Mouse (Mus musculus) MEL (cell line): ENCODE data around the gene Frmd6. TPM values are rescaled to one million over a fixed set of nuclear protein-coding genes. Genes with fewer than 3 reads are reported as not detected.

Experiments
- DNase-seq: peaks from one replicate; pipeline ENCODE4 v3.0.0; 2011; ENCODE audit warnings: low read depth, low spot score
- H3K27ac ChIP-seq: 2 replicates; pipeline ENCODE4 v1.5.1; 2012; ENCODE audit warnings: low read depth, mild to moderate bottlenecking, control low read depth, low read length, moderate library complexity; ENCODE audit not compliant: control insufficient read depth
- H3K27me3 ChIP-seq, 2 experiments: fragments of 150-350 bp in 1 of 2; sonication (generic) in 1 of 2; 2 replicates each; pipeline ENCODE4 v1.6.1; 2012; ENCODE audit warnings: low read length in 2 of 2, mild to moderate bottlenecking in 2 of 2, improper control_type of control experiment in 1 of 2, moderate library complexity in 1 of 2; ENCODE audit not compliant: insufficient read depth in 2 of 2, control insufficient read depth in 1 of 2
- H3K36me3 ChIP-seq, 2 experiments: 2 replicates each; pipeline ENCODE4 v1.6.1; 2012 to 2014; ENCODE audit warnings: low read length in 2 of 2, improper control_type of control experiment in 1 of 2, inconsistent platforms in 1 of 2, mild to moderate bottlenecking in 1 of 2; ENCODE audit not compliant: insufficient read depth in 2 of 2, control insufficient read depth in 1 of 2
- H3K4me1 ChIP-seq, 2 experiments: fragments of 150-350 bp in 1 of 2; sonication (generic) in 1 of 2; 2 replicates each; pipeline ENCODE4 v1.6.1; 2012; ENCODE audit warnings: low read length in 2 of 2, improper control_type of control experiment in 1 of 2, mild to moderate bottlenecking in 1 of 2; ENCODE audit not compliant: insufficient read depth in 2 of 2, control insufficient read depth in 1 of 2
- H3K4me3 ChIP-seq, 2 experiments: fragments of 150-350 bp in 1 of 2; sonication (generic) in 1 of 2; 2 replicates each; pipeline ENCODE4 v1.5.1; 2012; ENCODE audit warnings: low read depth in 2 of 2, low read length in 2 of 2, mild to moderate bottlenecking in 2 of 2, moderate library complexity in 2 of 2, control low read depth in 1 of 2, improper control_type of control experiment in 1 of 2; ENCODE audit not compliant: control insufficient read depth in 1 of 2, insufficient read depth in 1 of 2
- H3K79me2 ChIP-seq: 2 replicates; pipeline ENCODE4 v1.6.1; 2012; ENCODE audit warnings: mild to moderate bottlenecking, low read length, moderate library complexity; ENCODE audit not compliant: control insufficient read depth, poor library complexity, insufficient read depth
- H3K9ac ChIP-seq: 2 replicates; pipeline ENCODE4 v1.6.1; 2012; ENCODE audit warnings: low read depth, mild to moderate bottlenecking, control low read depth, low read length, moderate library complexity; ENCODE audit not compliant: control insufficient read depth, poor library complexity, severe bottlenecking
- H3K9me3 ChIP-seq: fragments of 150-350 bp; sonication (generic); replicated peaks from 2 replicates; pipeline ENCODE4 v1.6.1; 2012; ENCODE audit warnings: mild to moderate bottlenecking, low read length, improper control_type of control experiment, moderate library complexity; ENCODE audit not compliant: insufficient read depth
- BHLHE40 ChIP-seq: IDR thresholded peaks from 2 replicates; pipeline ENCODE4 v1.6.1; 2012; ENCODE audit warnings: low read depth, mild to moderate bottlenecking, inconsistent platforms, low read length, improper control_type of control experiment, borderline replicate concordance
- CTCF ChIP-seq, 3 experiments: IDR thresholded peaks in 2 of 3; conservative IDR thresholded peaks in 1 of 3; 2 replicates each; pipeline ENCODE4 v1.5.1; 2011 to 2012; ENCODE audit warnings: low read length in 3 of 3, low read depth in 2 of 3, mild to moderate bottlenecking in 2 of 3, improper control_type of control experiment in 1 of 3, inconsistent platforms in 1 of 3, mixed read lengths in 1 of 3, moderate library complexity in 1 of 3; ENCODE audit not compliant: control insufficient read depth in 1 of 3, insufficient read depth in 1 of 3, poor library complexity in 1 of 3, severe bottlenecking in 1 of 3
- ELF1 ChIP-seq: IDR thresholded peaks from 2 replicates; pipeline ENCODE4 v1.6.1; 2014; ENCODE audit warnings: low read depth, mild to moderate bottlenecking, inconsistent platforms, low read length, improper control_type of control experiment, moderate library complexity
- EP300 ChIP-seq, 2 experiments: IDR thresholded peaks; 2 replicates each; pipeline ENCODE4 v1.6.1; 2011; ENCODE audit warnings: improper control_type of control experiment in 2 of 2, low read length in 2 of 2, low read depth in 1 of 2, mild to moderate bottlenecking in 1 of 2
- GABPA ChIP-seq: IDR thresholded peaks from 2 replicates; pipeline ENCODE4 v1.6.1; 2012; ENCODE audit warnings: low read depth, mild to moderate bottlenecking, inconsistent platforms, low read length, improper control_type of control experiment, moderate library complexity
- HCFC1 ChIP-seq: IDR thresholded peaks from 2 replicates; pipeline ENCODE4 v1.6.1; 2012; ENCODE audit warnings: low read depth, mild to moderate bottlenecking, inconsistent platforms, low read length, improper control_type of control experiment, moderate library complexity
- JUND ChIP-seq: IDR thresholded peaks from 2 replicates; pipeline ENCODE4 v1.6.1; 2011; ENCODE audit warnings: low read depth, mild to moderate bottlenecking, improper control_type of control experiment, low read length
- MAFK ChIP-seq: IDR thresholded peaks from 2 replicates; pipeline ENCODE4 v1.6.1; 2011; ENCODE audit warnings: low read depth, mild to moderate bottlenecking, low read length, improper control_type of control experiment, borderline replicate concordance
- MAX ChIP-seq: IDR thresholded peaks from 2 replicates; pipeline ENCODE4 v1.6.1; 2011; ENCODE audit warnings: low read length, improper control_type of control experiment
- MAZ ChIP-seq: IDR thresholded peaks from 2 replicates; pipeline ENCODE4 v1.6.1; 2012; ENCODE audit warnings: low read depth, mild to moderate bottlenecking, inconsistent platforms, low read length, improper control_type of control experiment
- MXI1 ChIP-seq: IDR thresholded peaks from 2 replicates; pipeline ENCODE4 v1.6.1; 2011; ENCODE audit warnings: mild to moderate bottlenecking, low read depth, low read length, improper control_type of control experiment
- MYB ChIP-seq: IDR thresholded peaks from 2 replicates; pipeline ENCODE4 v1.6.1; 2011; ENCODE audit warnings: mild to moderate bottlenecking, low read depth, low read length, improper control_type of control experiment
- NELFE ChIP-seq: IDR thresholded peaks from 2 replicates; pipeline ENCODE4 v1.6.1; 2011; ENCODE audit warnings: low read depth, low read length, improper control_type of control experiment
- POLR2A ChIP-seq, 2 experiments: IDR thresholded peaks; 2 replicates each; pipeline ENCODE4 v1.6.1; 2011 to 2012; ENCODE audit warnings: low read length in 2 of 2, mild to moderate bottlenecking in 2 of 2, control low read depth in 1 of 2, improper control_type of control experiment in 1 of 2, low read depth in 1 of 2, moderate library complexity in 1 of 2; ENCODE audit not compliant: control insufficient read depth in 1 of 2, insufficient read depth in 1 of 2, poor library complexity in 1 of 2
- RCOR1 ChIP-seq: IDR thresholded peaks from 2 replicates; pipeline ENCODE4 v1.6.1; 2012; ENCODE audit warnings: low read depth, mild to moderate bottlenecking, inconsistent platforms, low read length, improper control_type of control experiment
- SIN3A ChIP-seq: IDR thresholded peaks from 2 replicates; pipeline ENCODE4 v1.6.1; 2012; ENCODE audit warnings: low read length, improper control_type of control experiment, inconsistent platforms
- TBP ChIP-seq: IDR thresholded peaks from 2 replicates; pipeline ENCODE4 v1.8.0; 2011; ENCODE audit warnings: low read depth, low read length, improper control_type of control experiment
- UBTF ChIP-seq: IDR thresholded peaks from 2 replicates; pipeline ENCODE4 v1.6.1; 2012; ENCODE audit warnings: low read depth, mild to moderate bottlenecking, inconsistent platforms, low read length, improper control_type of control experiment, moderate library complexity, borderline replicate concordance; ENCODE audit not compliant: insufficient read depth
- USF2 ChIP-seq, 2 experiments: IDR thresholded peaks; 2 replicates each; pipeline ENCODE4 v1.6.1; 2011 to 2012; ENCODE audit warnings: improper control_type of control experiment in 2 of 2, low read length in 2 of 2, borderline replicate concordance in 1 of 2, inconsistent platforms in 1 of 2, low read depth in 1 of 2, mild to moderate bottlenecking in 1 of 2; ENCODE audit not compliant: insufficient read depth in 1 of 2
- ZKSCAN1 ChIP-seq: IDR thresholded peaks from 2 replicates; pipeline ENCODE4 v1.6.1; 2012; ENCODE audit warnings: low read depth, mild to moderate bottlenecking, inconsistent platforms, low read length, improper control_type of control experiment, moderate library complexity
- polyA plus RNA-seq, 2 experiments: library from polyadenylated mRNA; stranded (reverse) in 1 of 2; unstranded in 1 of 2; fragments of >175 nt in 1 of 2; fragments of >200 nt in 1 of 2; gene quantifications; 2 replicates each; pipeline versions ENCODE4 v1.2.1 to v1.2.4; 2012; ENCODE audit warnings: low replicate concordance in 2 of 2, low read depth in 1 of 2; ENCODE audit not compliant: insufficient read length in 2 of 2, insufficient read depth in 1 of 2, missing spikeins in 1 of 2
- total RNA-seq: library from RNA; depleted of rRNA; stranded (reverse); fragments of 300-350 nt; gene quantifications from 2 replicates; pipeline ENCODE4 v1.2.3, GENCODE M21; 2012

The Frmd6 gene
- total and polyA plus RNA-seq, 3 experiments, result 3.7 to 5.0 TPM; not detected in 1

GRCm38 (mm10) chr12:70827187-70827900, 2.0 kb downstream of the Frmd6 start:
- H3K4me1 ChIP-seq, result peaks cover 0 to 5% of the 10 kb centered on the region in 2 experiments; a peak in 2 of 4 replicates
- H3K36me3 ChIP-seq, result peaks cover 0 to 11% of the 10 kb centered on the region in 2 experiments; a peak in 2 of 4 replicates
- H3K27me3 ChIP-seq, result peaks cover 5 to 6% of the 10 kb centered on the region in 2 experiments; a peak in 3 of 4 replicates
- H3K9me3 ChIP-seq, result no peaks in the 10 kb centered on the region
- peak overlapping the region; percentile 7; the same call in 1 of the 2 replicates for H3K9ac ChIP-seq
- peak overlapping the region; percentile 24 to 56 for H3K4me3 ChIP-seq
- no peaks in the 10 kb centered on the region; the same call in 1 of the 2 replicates for H3K79me2 ChIP-seq
- H3K27ac ChIP-seq, result no peak overlapping the region
- DNase-seq, result peak; percentile 26
- TF ChIP-seq MAZ (no peak), RCOR1 (no peak), BHLHE40 (no peak), CTCF (IDR thresholded peaks at IDR 0.05 in 2 of 3, conservative IDR thresholded peaks at IDR 0.05 in 1 of 3; ENCODE audit: control insufficient read depth in 1 of 3, insufficient read depth in 1 of 3, low read depth in 2 of 3, low read length in 3 of 3, poor library complexity in 1 of 3, severe bottlenecking in 1 of 3) (no peak)

- Histone ChIP-seq H3K79me2 (no peaks in the 10 kb centered on the region; the same call in 1 of the 2 replicates), H3K9me3 (no peaks in the 10 kb centered on the region), H3K4me1 (peaks cover 2 to 5% of the 10 kb centered on the region in 2 experiments), H3K4me3 (no peak overlapping the region), H3K36me3 (peaks cover 0 to 14% of the 10 kb centered on the region in 2 experiments; a peak in 2 of 4 replicates), H3K9ac (no peak overlapping the region), H3K27me3 (peaks cover 1 to 5% of the 10 kb centered on the region in 2 experiments; a peak in 2 of 4 replicates), H3K27ac (no peak overlapping the region)
- no peak for DNase-seq
- TF ChIP-seq CTCF (IDR thresholded peaks at IDR 0.05 in 2 of 3, conservative IDR thresholded peaks at IDR 0.05 in 1 of 3; ENCODE audit: control insufficient read depth in 1 of 3, insufficient read depth in 1 of 3, low read depth in 2 of 3, low read length in 3 of 3, poor library complexity in 1 of 3, severe bottlenecking in 1 of 3) (no peak), MAFK (no peak), JUND (no peak), ZKSCAN1 (no peak), GABPA (no peak), NELFE (no peak), MAX (no peak), MXI1 (no peak), ELF1 (no peak), EP300 (IDR thresholded peaks at IDR 0.05; ENCODE audit: low read depth in 1 of 2, low read length in 2 of 2) (no peak), POLR2A (IDR thresholded peaks at IDR 0.05; ENCODE audit: control insufficient read depth in 1 of 2, insufficient read depth in 1 of 2, low read depth in 1 of 2, low read length in 2 of 2, poor library complexity in 1 of 2) (no peak), USF2 (IDR thresholded peaks at IDR 0.05; ENCODE audit: borderline replicate concordance in 1 of 2, insufficient read depth in 1 of 2, low read depth in 1 of 2, low read length in 2 of 2) (no peak), MYB (no peak), HCFC1 (no peak), TBP (no peak), UBTF (no peak), SIN3A (no peak)
Observed at GRCm38 (mm10) chr12:70827901-70828271, 2.6 kb downstream of the Frmd6 start.
